In the genomic region with DNA sequence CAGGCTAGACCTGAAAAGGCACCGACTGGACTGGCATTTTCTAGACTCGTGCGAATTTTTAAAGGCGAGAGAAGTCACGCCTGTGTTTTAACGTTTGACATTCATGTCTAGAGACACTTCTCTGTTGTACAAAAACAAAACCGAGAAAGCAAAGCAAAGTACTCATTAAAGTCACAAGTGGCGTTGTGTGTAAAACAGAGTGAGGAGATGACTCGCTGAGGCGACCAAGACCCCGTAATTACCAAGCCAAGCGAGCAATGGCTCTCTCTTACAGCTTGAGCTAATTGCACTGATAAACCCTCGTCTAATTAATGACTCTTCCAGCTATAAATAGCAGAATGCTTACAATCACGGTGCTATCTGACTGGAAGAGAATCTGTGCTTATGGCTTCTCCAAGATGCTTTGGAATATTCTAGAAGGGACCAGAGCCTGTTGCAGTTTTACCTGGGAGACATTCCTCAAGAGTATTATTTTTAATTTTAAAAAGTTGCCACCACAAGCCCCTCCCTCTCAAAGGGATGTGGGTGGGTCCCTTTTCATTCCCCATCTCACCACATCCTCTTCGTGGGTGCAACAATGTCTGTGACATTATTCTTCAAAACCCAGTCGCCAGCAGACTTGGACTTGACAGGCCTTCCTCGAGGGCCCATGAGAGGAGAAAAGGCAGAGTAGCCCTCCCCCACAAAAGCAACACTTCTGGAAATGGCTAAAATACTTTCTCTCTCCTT, we compare ENCODE assay signal across 13 mouse cellular contexts.
DNase-seq lines count a peak whose midpoint lies in the region; TF ChIP-seq lines count a peak whose summit lies in the region.
"Had no signal": no experiment of that assay in that cellular context is flagged by ENCODE, and none has a peak within 500 bp of the region (broad histone marks: within the 10 kb centered on the region; RNA-seq: fewer than 3 reads in every experiment).

No protein-coding gene starts in this region.

- intact Hi-C loops in heart, adult 2 months (cut with DNase I) = no loop called here

- WGBS in heart, adult 2 months = 63% methylated on average over 17 of the region's 17 CpGs

- H3K27ac ChIP-seq in heart, adult 2 months = no peak overlapping the region; the same call in 1 of the 2 replicates
- H3K27ac ChIP-seq: embryonic facial prominence, embryonic 15.5 days; liver, embryonic 12.5 days had no signal

- H3K79me2 ChIP-seq in heart, adult 2 months (replicated peaks; ENCODE audit: control insufficient read depth, insufficient read depth, low read length) = peaks cover 4% of the 10 kb centered on the region

- peak; percentile 74 for DNase-seq in heart, adult 11 months
- DNase-seq in heart, adult 2 months = no peak
- peak; percentile 37 for DNase-seq in thymus, postnatal 0 days (ENCODE audit: low spot score)
- DNase-seq in thymus, adult 18-20 months = no peak
- DNase-seq in brain, embryonic 14.5 days (ENCODE audit: low read depth) = peak; percentile 73
- peak; percentile 77 for DNase-seq in retina, embryonic 14.5 days (ENCODE audit: low spot score)
- no peak for DNase-seq in frontal cortex, adult 2 months (ENCODE audit: extremely low spot score in 1 of 2, low spot score in 1 of 2)
- no peak for DNase-seq in cerebellum, adult 11 months
- DNase-seq: cerebellum, postnatal 36 days; left cerebral cortex, postnatal 4 days had no signal

- no peak overlapping the region for H3K9ac ChIP-seq in heart, adult 2 months (ENCODE audit: low read depth, low read length)
- H3K9ac ChIP-seq: embryonic facial prominence, embryonic 15.5 days; liver, embryonic 12.5 days had no signal

- no peak overlapping the region for H3K4me3 ChIP-seq in heart, adult 2 months
- H3K4me3 ChIP-seq: embryonic facial prominence, embryonic 15.5 days; liver, embryonic 12.5 days; myocyte had no signal

- no peak for TF ChIP-seq POLR2A in heart, adult 2 months (IDR thresholded peaks at IDR 0.05; ENCODE audit: insufficient read depth, low read depth, low read length)
- TF ChIP-seq POLR2A in brain, embryonic 14.5 days (IDR thresholded peaks at IDR 0.05; ENCODE audit: borderline replicate concordance, extremely low read depth, insufficient read depth, insufficient read length, poor library complexity, severe bottlenecking) = no peak

- H3K4me1 ChIP-seq in heart, adult 2 months (ENCODE audit: control insufficient read depth, insufficient read depth, low read length) = peaks cover 28% of the 10 kb centered on the region
- H3K4me1 ChIP-seq: liver, embryonic 12.5 days had no signal

- no peak for TF ChIP-seq CTCF in heart, adult 2 months (IDR thresholded peaks at IDR 0.05)
- TF ChIP-seq CTCF in brain, embryonic 14.5 days (IDR thresholded peaks at IDR 0.05; ENCODE audit: borderline replicate concordance, extremely low read depth, insufficient read depth, insufficient read length) = no peak

- H3K27me3 ChIP-seq in heart, adult 2 months (ENCODE audit: control insufficient read depth, insufficient read depth, low read length) = no peaks in the 10 kb centered on the region
- H3K27me3 ChIP-seq: embryonic facial prominence, embryonic 15.5 days; liver, embryonic 12.5 days had no signal

- peaks cover 47% of the 10 kb centered on the region for H3K36me3 ChIP-seq in heart, adult 2 months (ENCODE audit: control insufficient read depth, insufficient read depth, low read length)
- H3K36me3 ChIP-seq: embryonic facial prominence, embryonic 15.5 days; liver, embryonic 12.5 days had no signal

- TF ChIP-seq EP300 in heart, adult 2 months (IDR thresholded peaks at IDR 0.05; ENCODE audit: insufficient read depth, low read depth, low read length) = no peak

Comparison
In these comparisons a context has a peak if more than half of its experiments do, and no peak if none do; other contexts are left out.
1. DNase-seq: peak in heart, adult 11 months (single experiment), thymus, postnatal 0 days (single experiment), brain, embryonic 14.5 days (single experiment) and retina, embryonic 14.5 days (single experiment); none in heart, adult 2 months (0 of 2), thymus, adult 18-20 months (0 of 2), frontal cortex, adult 2 months (0 of 2) and cerebellum, adult 11 months (single experiment).